Mouse (Mus musculus) testis, postnatal 14 days (tissue): ENCODE measurements around the gene Gm5134.
A peak's percentile ranks its signal among the peaks of the same experiment; 100 is the strongest.

Source experiments
- DNase-seq: peaks from one replicate; pipeline ENCODE4 v3.0.0; 2021; ENCODE audit warnings: low spot score

The Gm5134 gene

DNA sequence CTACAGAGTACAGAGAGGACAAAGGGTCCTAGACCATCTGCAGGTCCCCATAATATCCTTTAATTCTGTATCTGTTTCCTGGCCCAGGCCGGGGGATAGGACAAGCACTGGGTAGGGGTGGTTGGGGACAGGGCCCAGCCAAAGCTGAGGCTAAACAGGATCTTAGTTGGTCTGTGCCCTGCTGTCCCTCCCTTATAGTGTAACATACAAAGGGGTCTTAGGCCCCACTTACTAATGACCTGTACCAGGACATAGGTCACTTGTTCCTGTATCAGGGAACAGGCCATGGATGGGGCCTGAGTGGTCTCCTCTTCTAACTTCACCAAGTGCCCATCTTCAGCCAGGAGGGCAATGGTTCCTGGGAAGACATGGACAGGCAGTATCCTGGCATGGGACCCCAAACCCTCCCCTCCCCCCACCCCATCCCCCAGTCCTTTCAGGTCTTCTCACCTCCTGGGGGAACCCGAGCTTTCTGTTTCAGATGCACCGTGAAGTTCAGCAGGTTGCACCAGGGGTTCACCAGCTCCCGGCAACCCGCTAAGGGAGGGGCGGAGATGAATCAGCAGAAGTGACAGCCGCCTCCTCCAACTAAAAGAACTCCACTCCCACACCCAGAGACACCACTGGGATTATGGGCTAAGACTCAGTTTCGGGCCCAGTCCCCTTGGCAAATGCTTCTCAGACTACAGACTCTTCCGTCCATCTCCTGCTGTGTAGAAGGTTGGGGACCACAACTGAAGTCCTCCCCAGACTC, 14.7 kb upstream of the Gm5134 start:
- DNase-seq = no peak

DNA sequence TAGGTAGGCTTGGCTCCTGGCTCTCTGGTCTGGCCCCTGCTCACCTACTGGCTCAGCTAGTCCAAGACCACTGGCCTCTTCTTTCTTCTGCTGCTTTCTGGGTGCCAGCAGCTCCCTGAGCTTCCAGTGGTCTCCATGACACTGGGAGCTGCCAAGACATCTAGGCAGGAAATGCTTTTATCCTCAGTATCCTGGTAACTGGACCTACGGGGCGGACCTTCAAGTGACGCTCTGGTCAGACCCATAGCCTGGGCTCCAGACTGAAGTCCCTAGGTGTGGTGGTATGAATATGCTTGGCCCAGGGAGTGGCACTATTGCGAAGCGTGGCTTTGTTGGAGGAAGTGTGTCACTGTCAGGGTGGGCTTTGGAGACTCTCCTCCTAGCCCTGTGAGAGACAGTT, 13.8 kb upstream of the Gm5134 start, which contains the start of gene Gm867:
TSS of gene Gm867 (minus strand) at position 153 of the 400 bp plus-strand sequence.
- DNase-seq = no peak

DNA sequence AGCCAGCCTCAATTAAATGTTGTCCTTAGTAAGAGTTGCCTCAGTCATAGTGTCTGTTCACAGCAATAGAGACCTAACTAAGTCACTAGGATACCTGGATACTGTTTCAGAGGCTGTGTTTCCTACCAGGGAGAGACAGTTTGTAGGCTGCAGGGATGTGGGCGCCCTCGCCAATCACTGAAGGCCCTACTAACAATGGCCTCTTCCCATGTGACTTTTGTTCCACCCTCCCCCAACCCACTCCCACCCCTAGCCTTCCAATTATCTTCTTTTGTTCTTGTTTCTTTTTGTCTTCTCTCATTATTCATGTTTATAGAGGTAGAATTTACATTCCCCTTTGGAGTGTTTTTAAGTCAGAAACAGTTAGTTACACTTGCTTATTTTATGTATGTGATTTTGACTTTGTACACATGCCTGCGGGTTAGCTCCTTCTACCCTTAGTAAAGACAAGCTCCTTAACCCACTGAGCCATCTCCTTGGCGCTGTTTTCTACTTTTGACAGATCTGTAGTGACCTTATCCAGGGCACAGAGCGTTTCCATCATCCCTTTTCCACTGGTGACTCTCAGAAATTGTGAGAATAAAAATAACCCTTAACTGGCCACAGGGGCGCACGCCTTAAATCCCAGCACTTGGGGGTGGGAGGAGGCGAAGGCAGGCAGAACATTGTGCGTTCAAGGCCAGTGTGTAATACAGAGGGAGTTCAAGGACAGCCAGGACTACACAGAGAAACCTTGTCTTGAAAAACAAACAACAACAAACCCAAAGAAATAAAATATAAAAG, 13.1 kb upstream of the Gm5134 start:
- DNase-seq = no peak

DNA sequence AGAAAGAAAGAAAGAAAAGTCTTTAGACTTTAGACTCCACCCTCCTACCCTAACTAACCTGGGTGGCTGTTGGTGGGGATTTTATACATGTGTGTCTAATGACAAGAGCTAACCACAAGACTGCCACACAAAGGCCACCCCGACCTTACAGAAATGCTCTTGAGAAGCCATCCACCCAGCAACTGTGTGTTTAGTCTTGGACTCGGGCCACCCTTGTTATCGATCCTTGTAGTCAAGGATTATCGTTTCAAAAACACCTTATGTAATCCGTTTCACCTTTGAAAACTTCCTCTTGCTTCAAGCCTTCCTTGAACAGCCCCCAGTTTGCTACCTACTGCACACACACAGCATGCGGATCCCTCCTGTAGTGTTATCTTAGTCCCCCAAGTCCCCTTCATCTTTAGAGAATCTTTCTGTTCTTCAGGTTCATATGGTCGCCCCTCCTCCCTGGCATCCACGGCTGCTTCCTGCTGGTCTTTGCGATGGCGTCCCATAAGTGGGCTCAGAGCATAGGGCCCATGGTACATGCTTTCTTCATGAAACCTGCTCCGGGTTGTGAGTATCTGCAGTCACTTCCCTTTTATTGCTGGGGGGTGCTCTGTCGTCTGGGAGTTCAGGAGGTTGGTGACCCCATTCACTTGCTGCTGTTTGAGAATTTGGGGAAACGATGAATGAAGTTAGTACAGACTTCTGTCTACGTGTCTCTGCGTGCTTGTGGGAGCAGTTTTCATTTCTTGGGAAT, 11.4 kb upstream of the Gm5134 start, which contains the start of gene Vpreb3:
TSS of gene Vpreb3 (plus strand) at position 322 of the 742 bp plus-strand sequence.
- DNase-seq = no peak

DNA sequence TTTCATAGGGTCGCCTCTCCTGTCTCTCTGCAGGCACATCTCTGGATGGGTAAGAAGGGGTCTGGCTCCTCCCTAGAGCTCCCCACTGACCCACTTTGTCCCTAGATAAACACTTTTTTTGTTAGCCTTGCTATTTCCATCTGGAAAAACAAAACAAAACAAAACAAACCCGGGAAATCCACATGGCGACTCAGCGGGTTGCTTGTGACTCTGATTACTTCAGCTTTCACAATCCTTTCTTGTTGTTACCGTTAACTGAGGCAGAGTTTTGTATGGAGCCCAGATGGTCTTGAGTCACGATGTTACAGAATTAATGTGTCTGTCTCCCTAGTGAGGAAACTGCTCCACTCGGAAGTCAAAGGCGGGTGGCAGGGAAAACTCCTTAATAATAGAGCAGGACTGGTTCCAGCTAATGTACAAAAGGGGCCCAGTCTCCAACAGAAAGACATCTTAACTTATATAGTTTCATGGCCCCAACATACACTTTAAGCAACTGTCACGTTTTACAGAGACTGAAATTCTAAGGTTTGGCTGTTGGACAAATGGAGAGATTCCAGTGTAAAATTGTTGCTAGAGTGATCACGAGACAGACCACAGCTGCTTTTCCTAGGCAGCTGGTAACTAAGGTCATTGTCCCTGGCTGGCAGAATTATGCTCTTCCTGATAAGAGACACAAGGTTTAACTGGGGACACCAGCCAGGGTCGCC, 10.1 kb upstream of the Gm5134 start:
- no peak for DNase-seq

DNA sequence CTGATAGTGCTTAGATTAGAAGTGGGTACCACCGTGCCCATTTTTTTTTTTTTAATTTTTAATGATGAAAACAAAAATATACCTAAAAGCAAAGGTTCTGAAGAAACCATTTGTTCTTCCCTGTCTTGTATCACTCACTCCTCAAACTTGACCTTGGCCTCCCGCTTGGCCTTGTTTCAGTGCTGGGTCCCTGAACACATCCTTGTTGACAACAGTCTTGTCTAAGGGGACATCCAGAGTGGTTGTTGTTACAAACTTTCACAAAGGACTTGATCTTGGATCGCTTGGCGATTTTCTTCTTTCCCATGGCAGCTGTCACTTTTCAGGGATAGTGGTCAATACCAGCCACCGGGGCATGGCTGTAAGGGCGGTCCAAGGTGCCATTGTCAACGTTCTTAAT, 9.1 kb upstream of the Gm5134 start:
- peak; percentile 62 for DNase-seq

DNA sequence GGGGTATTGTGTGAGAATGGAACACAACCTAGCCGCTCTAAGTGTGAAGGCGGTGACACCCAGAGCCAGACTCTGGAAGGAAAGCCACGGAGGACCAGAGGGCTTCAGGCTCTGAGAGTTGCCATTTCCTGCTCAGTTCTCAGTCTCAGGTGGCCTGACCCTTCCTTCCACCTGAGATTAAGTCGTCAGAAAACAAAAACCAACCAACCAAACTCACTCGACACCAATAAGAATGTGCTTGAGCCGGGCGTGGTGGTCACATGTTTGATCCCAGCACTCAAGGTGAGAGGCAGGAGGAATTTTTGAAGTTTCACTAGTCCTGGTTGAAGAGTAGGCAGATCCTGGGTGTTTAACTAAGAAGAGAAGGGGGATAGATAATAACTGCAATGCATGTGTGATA, 8.4 kb upstream of the Gm5134 start:
- no peak for DNase-seq

DNA sequence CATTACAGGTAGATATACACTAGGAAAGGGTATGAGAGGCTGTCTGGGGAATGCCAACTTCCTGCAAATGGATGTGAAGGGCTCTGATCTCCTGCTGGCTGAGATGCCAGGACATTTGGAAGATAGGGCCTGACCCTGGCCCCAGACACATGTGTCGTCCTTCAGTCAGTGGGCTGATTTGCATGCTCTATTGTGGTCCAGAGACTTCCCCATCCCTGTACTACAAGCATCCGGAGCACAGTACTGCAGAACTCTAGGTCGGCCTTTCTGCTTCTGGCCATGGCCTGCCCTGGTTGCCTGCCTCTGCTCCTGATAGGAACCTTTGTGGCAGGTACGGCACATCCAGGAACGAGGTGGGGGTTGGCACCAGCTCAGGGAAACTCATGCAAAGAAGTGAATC, 6.2 kb upstream of the Gm5134 start:
- DNase-seq = no peak

DNA sequence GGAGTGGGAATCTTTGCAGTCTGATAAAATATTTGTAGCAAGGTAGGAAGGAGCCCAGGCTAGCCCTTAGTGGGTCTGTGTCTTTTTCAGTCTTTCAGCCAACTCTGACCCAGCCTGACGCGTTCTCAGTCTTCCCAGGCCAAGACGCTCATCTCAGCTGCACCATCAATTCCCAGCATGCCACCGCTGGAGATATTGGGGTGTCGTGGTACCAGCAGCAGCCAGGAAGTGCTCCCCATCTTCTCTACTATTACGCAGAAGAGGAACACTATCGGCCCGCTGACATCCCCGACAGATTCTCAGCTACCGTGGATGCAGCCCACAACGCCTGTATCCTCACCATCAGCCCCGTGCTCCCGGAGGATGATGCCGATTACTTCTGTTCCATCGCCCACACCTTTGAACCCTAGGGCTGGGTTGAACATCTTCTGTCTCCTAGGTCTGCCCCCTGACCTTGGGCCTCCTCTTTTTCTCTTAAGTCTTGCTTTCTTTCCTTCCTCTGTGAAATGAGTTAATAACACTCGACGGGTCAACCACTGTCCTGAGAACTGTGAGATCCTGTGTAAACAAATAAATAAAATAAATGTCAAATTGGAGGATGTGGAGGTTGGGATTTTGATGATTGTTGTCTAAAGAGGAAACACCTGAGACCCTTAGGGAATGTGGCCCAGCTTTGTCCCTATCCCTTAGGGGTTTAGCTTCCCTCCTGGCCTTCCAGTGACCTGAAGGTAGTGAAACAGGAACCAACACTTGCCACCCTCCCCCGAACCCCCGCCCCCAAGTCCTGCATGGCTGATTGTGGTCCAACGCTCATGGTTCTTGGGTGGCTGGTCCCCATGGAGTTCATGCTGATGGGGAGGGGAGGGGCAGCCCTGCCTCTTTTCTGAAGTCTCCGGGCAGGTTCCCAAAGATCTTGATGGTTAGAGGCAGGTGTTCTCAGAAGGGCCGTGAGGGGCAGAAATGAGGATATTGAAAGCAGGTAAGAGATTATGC, 5.0 kb upstream of the Gm5134 start:
- DNase-seq = no peak

DNA sequence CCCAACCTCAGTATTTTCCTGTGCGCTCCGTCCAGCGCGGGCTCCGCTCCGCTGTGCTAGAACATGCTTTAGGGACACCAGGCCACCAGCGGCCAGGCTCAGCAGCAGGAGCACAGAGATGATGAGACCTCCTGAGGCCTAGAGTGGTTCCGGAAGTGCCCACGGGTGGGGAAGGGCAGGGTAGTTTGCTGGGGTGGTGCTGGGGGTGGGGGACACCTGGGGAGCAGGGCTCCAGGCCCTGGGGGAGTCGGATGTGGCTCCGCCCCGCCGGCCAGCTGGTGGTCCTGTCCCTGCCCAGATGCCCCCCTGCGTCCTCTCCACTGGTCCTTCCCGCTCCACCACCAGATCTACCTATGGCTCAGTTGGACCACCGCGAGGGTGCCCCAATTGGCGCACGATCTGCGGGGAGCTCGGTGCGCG, 3.5 kb upstream of the Gm5134 start:
- no peak for DNase-seq

DNA sequence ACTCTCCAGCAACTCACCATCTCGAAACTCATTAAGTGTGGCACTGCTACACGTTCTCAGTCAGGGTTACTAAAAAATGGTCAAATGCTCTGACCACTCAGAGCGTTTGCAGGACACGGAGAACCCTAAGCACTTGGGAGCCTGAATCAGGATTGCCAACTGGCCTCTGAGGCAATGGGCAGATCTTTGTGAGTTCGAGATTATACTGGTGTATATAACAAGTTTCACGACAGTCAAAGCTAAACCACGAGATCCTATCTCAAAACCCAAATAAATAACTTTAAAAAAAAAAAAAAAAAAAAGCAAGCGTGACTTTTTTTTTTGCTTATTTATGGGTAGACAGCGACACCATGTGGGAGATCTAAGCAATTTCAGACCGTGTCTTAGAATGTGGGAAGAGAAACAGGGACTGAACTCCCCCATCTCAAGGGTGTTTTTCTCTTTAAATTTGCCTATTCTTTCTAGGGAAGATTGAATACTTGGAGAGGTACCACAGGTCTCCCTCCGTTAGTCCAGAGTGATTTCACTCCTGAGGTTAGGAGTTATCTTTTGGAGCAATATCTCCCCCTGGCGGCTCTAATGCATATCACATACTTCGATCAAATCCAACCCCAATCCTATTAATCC, 2.8 kb upstream of the Gm5134 start:
- no peak for DNase-seq

DNA sequence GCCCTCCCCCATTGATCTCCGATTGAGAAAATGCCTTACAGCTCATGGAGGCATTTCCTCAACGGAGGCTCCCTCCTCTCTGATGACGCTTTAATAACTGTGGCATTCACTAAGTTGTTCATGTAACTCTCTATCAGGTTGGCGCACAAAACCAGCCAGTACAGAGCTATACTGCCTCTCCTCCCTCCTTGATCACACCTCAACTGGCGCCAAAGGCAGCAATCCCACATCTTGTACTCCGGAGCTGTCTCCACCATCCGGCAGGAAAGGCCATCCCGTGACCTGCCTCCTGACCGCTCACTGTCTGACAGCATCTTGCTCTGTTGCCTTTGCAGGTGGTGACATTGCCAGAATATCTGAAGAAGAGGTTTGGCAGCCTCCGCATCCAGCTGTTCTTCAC, 19.5 kb downstream of the Gm5134 start:
- DNase-seq = no peak

DNA sequence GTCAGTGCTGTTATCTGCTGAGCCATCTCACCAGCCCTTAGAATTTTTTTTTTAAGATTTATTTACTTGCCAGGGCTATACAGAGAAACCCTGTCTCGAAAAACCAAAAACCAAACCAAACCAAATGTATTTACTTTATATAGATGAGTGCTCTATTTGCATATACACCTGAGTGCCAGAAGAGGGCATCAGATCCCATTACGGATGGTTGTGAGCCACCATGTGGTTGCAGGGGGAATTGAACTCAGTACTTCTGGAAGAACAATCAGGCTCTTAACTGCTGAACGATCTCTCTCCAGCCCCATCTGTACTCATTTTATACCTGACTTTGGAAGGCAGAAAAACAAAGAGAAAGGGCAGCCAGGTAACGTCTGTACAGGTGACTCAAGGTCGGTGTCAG, 20.9 kb downstream of the Gm5134 start:
- no peak for DNase-seq

DNA sequence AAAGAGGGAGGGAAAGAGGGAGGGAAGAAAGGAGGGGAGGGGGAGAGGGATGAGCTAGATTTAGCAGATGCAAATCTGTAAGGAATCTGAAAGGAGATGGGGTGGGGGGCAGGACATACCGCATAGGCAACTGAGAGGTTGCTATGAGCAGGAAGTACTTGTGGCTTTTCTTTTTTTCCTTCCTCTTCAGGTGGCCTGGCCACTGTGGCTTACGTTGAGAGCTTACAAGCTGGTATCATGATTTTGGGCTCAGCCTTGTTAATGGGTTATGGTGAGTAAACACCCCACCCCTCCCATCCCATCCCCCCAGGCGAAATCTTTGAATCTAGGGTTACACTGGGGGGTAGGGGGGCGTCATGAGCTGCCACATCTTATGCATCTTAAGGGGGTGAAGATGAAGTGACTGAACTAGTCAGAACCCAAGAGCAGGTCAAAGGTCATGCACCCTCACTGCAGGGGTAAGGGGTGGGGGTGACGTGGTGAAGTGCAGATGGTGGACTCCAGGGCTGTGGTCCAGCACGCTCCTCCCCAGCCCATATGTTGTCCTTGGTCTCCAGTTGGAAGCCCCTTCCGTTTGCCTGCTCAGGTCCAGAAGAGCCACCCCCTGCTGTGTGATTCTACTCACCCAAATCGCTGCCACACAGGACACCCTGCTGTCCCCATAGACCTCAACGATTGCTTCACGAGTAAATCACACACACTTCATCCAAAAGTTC, 24.0 kb downstream of the Gm5134 start:
- DNase-seq = no peak

DNA sequence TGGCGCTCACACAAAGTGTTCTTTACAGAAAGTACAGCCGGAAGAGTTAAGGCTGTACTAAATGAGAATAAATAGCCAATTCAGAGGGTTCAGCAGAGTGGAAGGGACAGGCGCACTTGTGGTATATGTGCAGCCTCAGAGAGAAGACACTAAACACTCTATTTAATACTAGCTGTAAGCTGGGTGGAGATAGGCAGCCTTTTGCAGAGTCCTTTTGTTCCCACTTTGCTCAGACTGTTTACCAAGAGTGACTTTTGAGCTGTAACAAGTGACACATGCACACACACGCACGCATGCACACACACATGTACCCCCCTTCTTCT, 24.5 kb downstream of the Gm5134 start:
- no peak for DNase-seq

DNA sequence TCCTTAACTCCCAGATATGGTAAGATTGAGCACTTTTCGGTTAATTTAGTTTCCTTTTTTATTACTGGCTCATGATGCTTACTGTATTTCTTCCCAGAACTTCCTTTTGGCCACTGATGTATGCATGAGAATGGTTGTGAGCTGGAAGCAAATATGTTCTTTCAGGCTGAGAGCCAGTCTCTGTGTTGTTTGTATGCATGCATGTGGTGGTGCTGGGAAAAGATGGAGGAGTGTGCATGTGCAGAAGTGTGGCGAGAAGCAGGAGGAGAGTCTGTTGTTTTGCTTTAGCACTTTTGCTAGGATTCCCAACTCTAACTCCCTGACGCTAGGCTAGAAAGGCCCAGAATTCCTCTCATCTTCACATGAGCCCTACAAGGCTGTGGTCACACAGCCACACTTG, 25.1 kb downstream of the Gm5134 start:
- no peak for DNase-seq

DNA sequence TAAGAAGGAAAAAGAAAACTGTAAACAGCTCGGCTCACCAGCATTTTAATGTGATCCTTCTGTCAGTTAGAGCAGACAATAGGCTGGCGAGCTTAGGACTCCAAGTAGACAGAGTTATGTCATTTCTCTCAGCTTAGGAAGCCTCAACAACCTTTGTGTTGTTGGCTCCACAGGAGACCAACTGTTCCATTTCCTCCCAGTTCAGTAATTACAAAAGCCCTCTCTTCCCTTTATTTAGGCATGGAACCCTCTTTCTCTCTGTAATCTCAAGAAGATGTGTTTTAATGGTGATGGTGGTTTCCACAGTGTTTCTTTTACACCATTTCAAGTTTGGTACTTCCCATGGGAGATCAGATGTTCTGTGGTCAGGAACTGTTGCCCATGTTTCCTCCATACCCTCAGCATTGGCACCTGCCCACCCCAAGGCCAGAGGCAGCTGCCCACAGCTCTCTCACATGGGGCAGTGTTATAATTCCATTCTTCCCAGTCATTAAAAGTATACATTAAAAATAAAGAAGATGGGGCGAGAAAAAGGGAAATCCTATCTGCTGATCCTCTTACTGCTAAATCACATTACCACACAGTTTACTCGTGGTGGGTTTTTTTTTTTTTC, 36.2 kb downstream of the Gm5134 start:
- DNase-seq = no peak

DNA sequence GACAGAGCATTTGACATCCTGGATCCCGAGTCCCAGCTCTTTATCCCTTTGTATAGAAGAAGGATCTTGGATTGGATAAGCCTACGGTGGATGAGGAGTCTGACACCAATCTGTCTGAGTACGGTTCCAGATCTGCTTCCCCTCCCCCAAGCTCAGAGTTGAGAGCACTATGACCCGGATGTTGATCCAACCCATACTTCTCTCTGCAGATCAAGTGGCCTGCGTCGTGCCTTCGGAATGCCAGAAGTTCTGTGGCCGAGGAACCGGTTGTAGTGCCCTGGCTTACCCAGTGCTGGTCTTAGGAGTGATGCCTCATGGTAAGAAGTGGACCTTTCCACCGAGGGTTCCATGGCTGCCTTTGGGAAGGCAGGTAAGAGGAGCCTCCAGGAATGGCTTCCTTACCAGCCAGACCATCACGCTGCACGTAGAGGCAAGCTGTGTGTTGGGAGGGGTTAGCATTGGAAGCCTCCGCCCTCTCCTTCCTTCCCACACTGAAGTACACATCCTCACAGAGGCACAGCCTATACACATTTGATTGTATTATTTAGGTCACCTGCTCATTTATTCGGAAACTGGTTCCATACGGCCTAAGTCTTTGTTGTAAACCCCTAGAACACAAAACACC, 39.4 kb downstream of the Gm5134 start:
- DNase-seq = no peak
